Mouse (Mus musculus) kidney, postnatal 0 days (tissue): ENCODE data around the gene Slc6a14. TPM values are rescaled to one million over a fixed set of nuclear protein-coding genes. Genes with fewer than 3 reads are reported as not detected.

Source experiments
- ATAC-seq: fragments of 200-750 bp; cut with Nextera tagmentation; replicated peaks from 2 replicates; pipeline ENCODE4 v1.8.0; 2017; ENCODE audit warnings: low read depth, moderate number of reproducible peaks, moderate TSS enrichment, moderate library complexity; ENCODE audit not compliant: low FRiP score
- DNase-seq: peaks from one replicate; pipeline ENCODE4 v3.0.0-alpha.2; 2016; ENCODE audit warnings: low spot score
- H3K27ac ChIP-seq: fragments of 300-500 bp; sonication (generic); 2 replicates; pipeline ENCODE4 v1.5.1; 2014; ENCODE audit warnings: mild to moderate bottlenecking
- H3K27me3 ChIP-seq: fragments of 300-500 bp; sonication (generic); 2 replicates; pipeline ENCODE4 v1.6.1; 2014; ENCODE audit warnings: low read length, mixed read lengths; ENCODE audit not compliant: insufficient read depth
- H3K36me3 ChIP-seq: fragments of 300-500 bp; sonication (generic); 2 replicates; pipeline ENCODE4 v1.6.1; 2014; ENCODE audit warnings: low read length, mixed read lengths; ENCODE audit not compliant: insufficient read depth
- H3K4me1 ChIP-seq: fragments of 300-500 bp; sonication (generic); replicated peaks from 2 replicates; pipeline ENCODE4 v1.6.1; 2014; ENCODE audit warnings: antibody characterized with exemption, low read length, mixed read lengths; ENCODE audit not compliant: insufficient read depth
- H3K4me2 ChIP-seq: fragments of 300-500 bp; sonication (generic); 2 replicates; pipeline ENCODE4 v1.6.1; 2014; ENCODE audit warnings: mild to moderate bottlenecking, low read length, moderate library complexity, mixed read lengths
- H3K4me3 ChIP-seq: fragments of 300-500 bp; sonication (generic); replicated peaks from 2 replicates; pipeline ENCODE4 v1.5.1; 2014; ENCODE audit warnings: low read depth, low read length
- H3K9ac ChIP-seq: fragments of 300-500 bp; sonication (generic); 2 replicates; pipeline ENCODE4 v1.6.1; 2014; ENCODE audit warnings: low read depth, low read length
- H3K9me3 ChIP-seq: fragments of 300-500 bp; sonication (generic); replicated peaks from 2 replicates; pipeline ENCODE4 v1.6.1; 2016; ENCODE audit warnings: low read length, inconsistent platforms, mixed read lengths
- CTCF ChIP-seq: IDR thresholded peaks from 2 replicates; pipeline ENCODE4 v1.5.1; 2016; ENCODE audit warnings: antibody characterized with exemption, low read depth, mild to moderate bottlenecking, moderate library complexity
- WGBS: fragments of 180-500 bp; shearing (Covaris S2); extraction: QIAGEN DNeasy Blood & Tissue Kit; methylation state at CpG from one replicate; pipeline ENCODE4 v1.1.7; 2014; 5-methylcytosine and 5-hydroxymethylcytosine counted together
- polyA plus RNA-seq: library from polyadenylated mRNA; unstranded; fragments of >200 nt; fragmentation: Nextera tagmentation; extraction: Ambion mirVana; gene quantifications from 2 replicates; pipeline ENCODE4 v1.2.1, GENCODE M21; 2015

Slc6a14 gene
- polyA plus RNA-seq, result 0.14 and 0.17 TPM in 2 replicates

GRCm38 (mm10) chrX:21714829-21715228, at the start of gene Slc6a14:
Slc6a14 (plus strand) TSS chrX:21714896.
- no peaks in the 10 kb centered on the region for H3K36me3 ChIP-seq
- H3K4me3 ChIP-seq, result no peak within 1 kb of the TSS
- no peak within 1 kb of the TSS for H3K4me2 ChIP-seq
- no peaks in the 10 kb centered on the region for H3K4me1 ChIP-seq
- 54% methylated on average over 7 of the region's 7 CpGs for WGBS
- no peak for ATAC-seq
- no peak for DNase-seq
- no peak within 1 kb of the TSS for H3K9ac ChIP-seq
- H3K27ac ChIP-seq, result no peak within 1 kb of the TSS
- no peaks in the 10 kb centered on the region for H3K27me3 ChIP-seq
- TF ChIP-seq CTCF, result no peak
- H3K9me3 ChIP-seq, result no peaks in the 10 kb centered on the region

GRCm38 (mm10) chrX:21670896-21671295, 43.8 kb upstream of the Slc6a14 start:
- Histone ChIP-seq H3K9me3 (no peaks in the 10 kb centered on the region), H3K4me1 (no peaks in the 10 kb centered on the region), H3K27me3 (no peaks in the 10 kb centered on the region), H3K4me2 (no peak overlapping the region), H3K9ac (no peak overlapping the region), H3K27ac (no peak overlapping the region), H3K4me3 (no peak overlapping the region), H3K36me3 (no peaks in the 10 kb centered on the region)
- DNase-seq (no peak), ATAC-seq (no peak)
- TF ChIP-seq CTCF, result no peak
- WGBS, result 33% methylated on average over 7 of the region's 7 CpGs

- TF ChIP-seq CTCF, result no peak
- 64% methylated on average over 6 of the region's 6 CpGs for WGBS
Observed at GRCm38 (mm10) chrX:21695220-21695619, 19.5 kb upstream of the Slc6a14 start.

GRCm38 (mm10) chrX:21695687-21696086, 19.0 kb upstream of the Slc6a14 start:
- no peaks in the 10 kb centered on the region for H3K36me3 ChIP-seq
- 59% methylated on average over 3 of the region's 3 CpGs for WGBS
- H3K4me3 ChIP-seq, result no peak overlapping the region
- ATAC-seq, result no peak
- no peak for TF ChIP-seq CTCF
- DNase-seq, result no peak
- no peaks in the 10 kb centered on the region for H3K4me1 ChIP-seq
- no peak overlapping the region for H3K9ac ChIP-seq
- no peak overlapping the region for H3K27ac ChIP-seq
- H3K9me3 ChIP-seq, result no peaks in the 10 kb centered on the region
- H3K4me2 ChIP-seq, result no peak overlapping the region
- H3K27me3 ChIP-seq, result no peaks in the 10 kb centered on the region

More at GRCm38 (mm10) chrX:21695220-21695619, 19.5 kb upstream of the Slc6a14 start:
- H3K9ac ChIP-seq, result no peak overlapping the region
- H3K4me3 ChIP-seq, result no peak overlapping the region
- no peaks in the 10 kb centered on the region for H3K27me3 ChIP-seq
- H3K9me3 ChIP-seq, result no peaks in the 10 kb centered on the region
- H3K36me3 ChIP-seq, result no peaks in the 10 kb centered on the region
- ATAC-seq, result no peak
- no peak overlapping the region for H3K4me2 ChIP-seq
- no peaks in the 10 kb centered on the region for H3K4me1 ChIP-seq
- no peak for DNase-seq
- H3K27ac ChIP-seq, result no peak overlapping the region

GRCm38 (mm10) chrX:21701646-21702045, 13.1 kb upstream of the Slc6a14 start:
- no peak overlapping the region for H3K4me2 ChIP-seq
- no peak overlapping the region for H3K9ac ChIP-seq
- H3K4me1 ChIP-seq, result no peaks in the 10 kb centered on the region
- H3K27me3 ChIP-seq, result no peaks in the 10 kb centered on the region
- DNase-seq (no peak), ATAC-seq (no peak)
- no peaks in the 10 kb centered on the region for H3K9me3 ChIP-seq
- H3K27ac ChIP-seq, result no peak overlapping the region
- H3K36me3 ChIP-seq, result no peaks in the 10 kb centered on the region
- TF ChIP-seq CTCF, result no peak
- H3K4me3 ChIP-seq, result no peak overlapping the region
- WGBS, result 76% methylated on average over 4 of the region's 4 CpGs

GRCm38 (mm10) chrX:21704470-21704869, 10.2 kb upstream of the Slc6a14 start:
- ATAC-seq (no peak), DNase-seq (no peak)
- Histone ChIP-seq H3K4me2 (no peak overlapping the region), H3K4me3 (no peak overlapping the region), H3K9me3 (no peaks in the 10 kb centered on the region), H3K27me3 (no peaks in the 10 kb centered on the region), H3K36me3 (no peaks in the 10 kb centered on the region), H3K27ac (no peak overlapping the region), H3K9ac (no peak overlapping the region), H3K4me1 (no peaks in the 10 kb centered on the region)
- TF ChIP-seq CTCF, result no peak
- 88% methylated on average over 1 of the region's 1 CpGs for WGBS

GRCm38 (mm10) chrX:21715293-21715692, 597 bp downstream of the Slc6a14 start:
- Histone ChIP-seq H3K27me3 (no peaks in the 10 kb centered on the region), H3K4me1 (no peaks in the 10 kb centered on the region), H3K9me3 (no peaks in the 10 kb centered on the region), H3K36me3 (no peaks in the 10 kb centered on the region), H3K4me2 (no peak overlapping the region), H3K27ac (no peak overlapping the region), H3K9ac (no peak overlapping the region), H3K4me3 (no peak overlapping the region)
- no peak for DNase-seq
- 75% methylated on average over 5 of the region's 5 CpGs for WGBS
- ATAC-seq, result no peak
- TF ChIP-seq CTCF, result no peak
